Mouse (Mus musculus): Measurements from ENCODE around the gene Fbxl21. TPM values are rescaled to one million over a fixed set of nuclear protein-coding genes. Genes with fewer than 3 reads are reported as not detected.

Gene Fbxl21
- polyA plus RNA-seq, 1 experiment from 2014 or later: 1.2 TPM

DNA sequence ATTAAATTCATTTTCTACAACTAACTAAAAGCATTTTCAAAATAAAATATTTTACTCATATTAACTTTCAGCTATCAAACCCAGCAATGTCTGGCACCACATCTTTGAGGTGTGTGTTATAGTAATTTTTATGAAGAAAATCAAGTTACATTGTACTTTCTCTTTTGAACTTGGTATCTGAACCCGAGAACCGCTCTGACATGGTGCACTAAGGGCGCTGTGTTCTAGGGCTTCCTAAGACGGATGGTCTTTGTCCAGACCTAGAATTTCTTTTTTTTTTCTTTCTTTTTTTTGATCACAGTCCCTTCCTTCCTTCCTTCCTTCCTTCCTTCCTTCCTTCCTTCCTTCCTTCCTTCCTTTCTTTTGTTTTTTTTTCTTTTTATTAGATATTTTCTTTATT, 17.6 kb downstream of the Fbxl21 start:
- H3K9ac ChIP-seq (ENCODE audit: low read depth, low read length): no peak overlapping the region
- H3K9me3 ChIP-seq (replicated peaks; ENCODE audit: control insufficient read depth, low read length): no peaks in the 10 kb centered on the region
- 88% methylated on average over 4 of the region's 4 CpGs for WGBS (ENCODE audit: insufficient replicate concordance)
- H3K27me3 ChIP-seq (ENCODE audit: control insufficient read depth, insufficient read depth, low read length): no peaks in the 10 kb centered on the region
- H3K4me1 ChIP-seq (ENCODE audit: control insufficient read depth, insufficient read depth, low read length): no peaks in the 10 kb centered on the region
- H3K36me3 ChIP-seq (ENCODE audit: control insufficient read depth, insufficient read depth, low read length): no peaks in the 10 kb centered on the region
- no peak overlapping the region for H3K4me3 ChIP-seq (ENCODE audit: low read depth, low read length)
- no peak overlapping the region for H3K4me2 ChIP-seq
- no peak for ATAC-seq (replicated peaks; ENCODE audit: insufficient number of reproducible peaks, low FRiP score, low TSS enrichment)
- H3K27ac ChIP-seq (ENCODE audit: low read depth, low read length): no peak overlapping the region

DNA sequence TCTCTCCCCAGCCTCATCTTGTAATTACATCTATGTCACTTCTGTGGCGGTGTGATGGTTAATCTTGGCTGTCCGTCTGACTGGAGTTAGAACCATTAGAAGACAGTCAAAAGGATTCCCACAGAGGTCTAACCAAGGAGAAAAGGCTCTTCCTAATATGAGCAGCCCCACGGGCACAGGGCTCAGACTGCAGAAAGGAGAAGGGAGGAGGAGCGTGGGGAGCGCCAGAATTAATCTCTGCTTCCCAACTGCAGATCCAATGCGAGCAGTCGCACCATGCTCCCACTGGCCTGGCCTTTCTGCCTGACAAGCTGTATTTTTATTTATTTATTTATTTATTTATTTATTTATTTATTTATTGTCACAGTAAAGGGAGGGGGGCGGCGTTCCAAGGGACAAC, 21.5 kb downstream of the Fbxl21 start:
- Histone ChIP-seq H3K27me3 (ENCODE audit: control insufficient read depth, insufficient read depth, low read length) (no peaks in the 10 kb centered on the region), H3K9ac (ENCODE audit: low read depth, low read length) (no peak overlapping the region), H3K4me1 (ENCODE audit: control insufficient read depth, insufficient read depth, low read length) (no peaks in the 10 kb centered on the region), H3K36me3 (ENCODE audit: control insufficient read depth, insufficient read depth, low read length) (no peaks in the 10 kb centered on the region), H3K27ac (ENCODE audit: low read depth, low read length) (no peak overlapping the region), H3K4me2 (no peak overlapping the region), H3K9me3 (replicated peaks; ENCODE audit: control insufficient read depth, low read length) (no peaks in the 10 kb centered on the region), H3K4me3 (ENCODE audit: low read depth, low read length) (no peak overlapping the region)
- 68% methylated on average over 9 of the region's 9 CpGs for WGBS (ENCODE audit: insufficient replicate concordance)
- no peak for ATAC-seq (replicated peaks; ENCODE audit: insufficient number of reproducible peaks, low FRiP score, low TSS enrichment)

GRCm38 (mm10) chr13:56544956-56545355, 22.7 kb downstream of the Fbxl21 start:
- WGBS (ENCODE audit: insufficient replicate concordance): 69% methylated on average over 3 of the region's 3 CpGs

GRCm38 (mm10) chr13:56548401-56548800, 26.1 kb downstream of the Fbxl21 start, which contains the start of gene Lect2:
Gene Lect2, minus strand, starts transcription at chr13:56548502.
- Histone ChIP-seq H3K4me1 (ENCODE audit: control insufficient read depth, insufficient read depth, low read length) (peaks cover 8% of the 10 kb centered on the region; the same call in 1 of the 2 replicates), H3K9ac (ENCODE audit: low read depth, low read length) (no peak within 1 kb of the TSS), H3K9me3 (replicated peaks; ENCODE audit: control insufficient read depth, low read length) (no peaks in the 10 kb centered on the region), H3K4me3 (ENCODE audit: low read depth, low read length) (no peak within 1 kb of the TSS), H3K27me3 (ENCODE audit: control insufficient read depth, insufficient read depth, low read length) (no peaks in the 10 kb centered on the region), H3K27ac (ENCODE audit: low read depth, low read length) (no peak within 1 kb of the TSS; the same call in 1 of the 2 replicates), H3K36me3 (ENCODE audit: control insufficient read depth, insufficient read depth, low read length) (no peaks in the 10 kb centered on the region), H3K4me2 (no peak within 1 kb of the TSS)
- no peak for ATAC-seq (replicated peaks; ENCODE audit: insufficient number of reproducible peaks, low FRiP score, low TSS enrichment)
- 65% methylated on average over 9 of the region's 9 CpGs for WGBS (ENCODE audit: insufficient replicate concordance)

More at GRCm38 (mm10) chr13:56544956-56545355, 22.7 kb downstream of the Fbxl21 start:
- Histone ChIP-seq H3K4me3 (ENCODE audit: low read depth, low read length) (no peak overlapping the region), H3K9ac (ENCODE audit: low read depth, low read length) (no peak overlapping the region), H3K27ac (ENCODE audit: low read depth, low read length) (no peak overlapping the region), H3K4me2 (no peak overlapping the region), H3K36me3 (ENCODE audit: control insufficient read depth, insufficient read depth, low read length) (no peaks in the 10 kb centered on the region), H3K4me1 (ENCODE audit: control insufficient read depth, insufficient read depth, low read length) (peaks cover 4% of the 10 kb centered on the region; the same call in 1 of the 2 replicates), H3K27me3 (ENCODE audit: control insufficient read depth, insufficient read depth, low read length) (no peaks in the 10 kb centered on the region), H3K9me3 (replicated peaks; ENCODE audit: control insufficient read depth, low read length) (no peaks in the 10 kb centered on the region)
- no peak for ATAC-seq (replicated peaks; ENCODE audit: insufficient number of reproducible peaks, low FRiP score, low TSS enrichment)

DNA sequence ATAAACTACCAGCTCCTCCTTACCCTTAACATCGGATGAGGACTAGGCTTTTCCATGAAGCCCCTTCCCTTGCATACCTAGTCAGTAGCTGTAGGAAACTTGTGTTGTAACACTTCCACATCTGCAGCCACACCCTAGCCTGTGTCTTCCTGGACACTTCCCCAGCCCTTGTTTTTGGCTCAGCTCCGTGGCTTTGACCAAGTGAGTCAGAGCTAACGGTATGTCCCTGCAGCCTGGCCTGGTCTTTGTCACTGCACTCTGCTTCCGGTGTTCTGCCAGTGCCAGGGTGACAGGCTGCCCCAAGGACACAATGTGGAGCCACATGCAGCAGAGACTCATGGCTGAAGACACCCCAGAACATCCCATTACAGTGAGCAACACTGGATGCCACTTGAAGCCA, 27.1 kb downstream of the Fbxl21 start:
- Histone ChIP-seq H3K4me3 (ENCODE audit: low read depth, low read length) (no peak overlapping the region), H3K27ac (ENCODE audit: low read depth, low read length) (no peak overlapping the region; the same call in 1 of the 2 replicates), H3K9me3 (replicated peaks; ENCODE audit: control insufficient read depth, low read length) (no peaks in the 10 kb centered on the region), H3K36me3 (ENCODE audit: control insufficient read depth, insufficient read depth, low read length) (no peaks in the 10 kb centered on the region), H3K27me3 (ENCODE audit: control insufficient read depth, insufficient read depth, low read length) (no peaks in the 10 kb centered on the region), H3K4me2 (no peak overlapping the region), H3K9ac (ENCODE audit: low read depth, low read length) (no peak overlapping the region), H3K4me1 (ENCODE audit: control insufficient read depth, insufficient read depth, low read length) (peaks cover 8% of the 10 kb centered on the region; the same call in 1 of the 2 replicates)
- 33% methylated on average over 4 of the region's 4 CpGs for WGBS (ENCODE audit: insufficient replicate concordance)
- ATAC-seq (replicated peaks; ENCODE audit: insufficient number of reproducible peaks, low FRiP score, low TSS enrichment): no peak

- H3K4me3 ChIP-seq (ENCODE audit: low read depth, low read length): no peak overlapping the region
- H3K27me3 ChIP-seq (ENCODE audit: control insufficient read depth, insufficient read depth, low read length): no peaks in the 10 kb centered on the region
- ATAC-seq (replicated peaks; ENCODE audit: insufficient number of reproducible peaks, low FRiP score, low TSS enrichment): no peak
- no peaks in the 10 kb centered on the region for H3K9me3 ChIP-seq (replicated peaks; ENCODE audit: control insufficient read depth, low read length)
- H3K27ac ChIP-seq (ENCODE audit: low read depth, low read length): no peak overlapping the region
- no peak overlapping the region for H3K4me2 ChIP-seq
- no peak overlapping the region for H3K9ac ChIP-seq (ENCODE audit: low read depth, low read length)
- peaks cover 8% of the 10 kb centered on the region; the same call in 1 of the 2 replicates for H3K4me1 ChIP-seq (ENCODE audit: control insufficient read depth, insufficient read depth, low read length)
- no peaks in the 10 kb centered on the region for H3K36me3 ChIP-seq (ENCODE audit: control insufficient read depth, insufficient read depth, low read length)
- WGBS (ENCODE audit: insufficient replicate concordance): 15% methylated on average over 1 of the region's 1 CpGs
These were observed 28.3 kb downstream of the Fbxl21 start for GRCm38 (mm10) chr13:56550574-56550973.

DNA sequence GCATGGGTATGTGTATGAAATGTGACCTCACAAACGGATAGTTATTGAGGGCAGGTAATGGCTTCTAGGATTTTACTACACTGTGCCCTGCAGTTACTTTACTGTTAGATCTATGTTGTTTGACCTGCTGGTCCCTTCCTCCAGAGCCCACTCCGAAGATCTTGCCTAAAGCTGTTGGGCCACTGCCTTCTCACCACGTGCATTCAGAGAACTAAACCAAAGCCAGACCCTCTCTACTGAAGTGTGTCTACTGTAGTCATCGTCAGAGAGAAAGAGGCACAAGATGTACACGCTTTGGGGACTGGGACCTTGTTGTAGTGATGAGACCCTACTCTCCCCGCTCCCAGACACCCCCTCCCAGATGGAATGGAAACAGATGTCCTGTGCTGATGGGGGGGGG, 29.4 kb downstream of the Fbxl21 start:
- H3K36me3 ChIP-seq (ENCODE audit: control insufficient read depth, insufficient read depth, low read length): no peaks in the 10 kb centered on the region
- no peaks in the 10 kb centered on the region for H3K27me3 ChIP-seq (ENCODE audit: control insufficient read depth, insufficient read depth, low read length)
- H3K9me3 ChIP-seq (replicated peaks; ENCODE audit: control insufficient read depth, low read length): no peaks in the 10 kb centered on the region
- 66% methylated on average over 6 of the region's 6 CpGs for WGBS (ENCODE audit: insufficient replicate concordance)
- H3K4me2 ChIP-seq: no peak overlapping the region
- peaks cover 8% of the 10 kb centered on the region; the same call in 1 of the 2 replicates for H3K4me1 ChIP-seq (ENCODE audit: control insufficient read depth, insufficient read depth, low read length)
- no peak overlapping the region for H3K27ac ChIP-seq (ENCODE audit: low read depth, low read length)
- no peak for ATAC-seq (replicated peaks; ENCODE audit: insufficient number of reproducible peaks, low FRiP score, low TSS enrichment)
- no peak overlapping the region for H3K9ac ChIP-seq (ENCODE audit: low read depth, low read length)
- H3K4me3 ChIP-seq (ENCODE audit: low read depth, low read length): no peak overlapping the region

GRCm38 (mm10) chr13:56553923-56554322, 31.7 kb downstream of the Fbxl21 start:
- Histone ChIP-seq H3K4me2 (no peak overlapping the region), H3K4me1 (ENCODE audit: control insufficient read depth, insufficient read depth, low read length) (peaks cover 11% of the 10 kb centered on the region), H3K36me3 (ENCODE audit: control insufficient read depth, insufficient read depth, low read length) (no peaks in the 10 kb centered on the region), H3K4me3 (ENCODE audit: low read depth, low read length) (no peak overlapping the region), H3K9me3 (replicated peaks; ENCODE audit: control insufficient read depth, low read length) (no peaks in the 10 kb centered on the region), H3K9ac (ENCODE audit: low read depth, low read length) (no peak overlapping the region), H3K27ac (ENCODE audit: low read depth, low read length) (no peak overlapping the region), H3K27me3 (ENCODE audit: control insufficient read depth, insufficient read depth, low read length) (no peaks in the 10 kb centered on the region)
- WGBS (ENCODE audit: insufficient replicate concordance): 57% methylated on average over 2 of the region's 2 CpGs
- ATAC-seq (replicated peaks; ENCODE audit: insufficient number of reproducible peaks, low FRiP score, low TSS enrichment): no peak

- 12% methylated on average over 2 of the region's 2 CpGs for WGBS (ENCODE audit: insufficient replicate concordance)
- ATAC-seq (replicated peaks; ENCODE audit: insufficient number of reproducible peaks, low FRiP score, low TSS enrichment): no peak
These were observed 32.1 kb downstream of the Fbxl21 start for GRCm38 (mm10) chr13:56554409-56554808.

More at GRCm38 (mm10) chr13:56554409-56554808, 32.1 kb downstream of the Fbxl21 start:
- H3K4me1 ChIP-seq (ENCODE audit: control insufficient read depth, insufficient read depth, low read length): peaks cover 9% of the 10 kb centered on the region
- no peak overlapping the region for H3K4me3 ChIP-seq (ENCODE audit: low read depth, low read length)
- no peaks in the 10 kb centered on the region for H3K9me3 ChIP-seq (replicated peaks; ENCODE audit: control insufficient read depth, low read length)
- H3K4me2 ChIP-seq: no peak overlapping the region
- H3K9ac ChIP-seq (ENCODE audit: low read depth, low read length): no peak overlapping the region
- no peaks in the 10 kb centered on the region for H3K27me3 ChIP-seq (ENCODE audit: control insufficient read depth, insufficient read depth, low read length)
- no peak overlapping the region for H3K27ac ChIP-seq (ENCODE audit: low read depth, low read length)
- no peaks in the 10 kb centered on the region for H3K36me3 ChIP-seq (ENCODE audit: control insufficient read depth, insufficient read depth, low read length)
